Mouse (Mus musculus) spleen, postnatal 4 days (tissue): Measurements from ENCODE around the gene Fgfr2.
A peak's percentile ranks its signal among the peaks of the same experiment; 100 is the strongest.
"Not testable (repeated sequence)": the region's sequence is repeated elsewhere in the genome, so short reads cannot be mapped to it uniquely, and the experiment has no call there.

Source experiments
- DNase-seq, 2 experiments: peaks; one replicate each; pipeline ENCODE4 v3.0.0; 2022; ENCODE audit warnings: low spot score in 2 of 2

Gene Fgfr2

GRCm38 (mm10) chr7:132664815-132665214, 458.3 kb downstream of the Fgfr2 start:
- no peak for DNase-seq

- not testable (repeated sequence) for DNase-seq
These were observed 460.3 kb downstream of the Fgfr2 start for GRCm38 (mm10) chr7:132662831-132663230.

GRCm38 (mm10) chr7:132659633-132660032, 463.5 kb downstream of the Fgfr2 start:
- no peak for DNase-seq

- no peak for DNase-seq
These were observed 464.5 kb downstream of the Fgfr2 start for GRCm38 (mm10) chr7:132658688-132659087.

- DNase-seq = no peak
These were observed 465.1 kb downstream of the Fgfr2 start for GRCm38 (mm10) chr7:132658058-132658450.

- DNase-seq = no peak
These were observed 465.6 kb downstream of the Fgfr2 start for GRCm38 (mm10) chr7:132657371-132658057.

- peak; percentile 90 to 98 for DNase-seq
These were observed 466.6 kb downstream of the Fgfr2 start for GRCm38 (mm10) chr7:132656548-132656947.

GRCm38 (mm10) chr7:132656075-132656474, 467.1 kb downstream of the Fgfr2 start:
- peak; percentile 88 to 96 for DNase-seq

- DNase-seq = no peak
These were observed 468.7 kb downstream of the Fgfr2 start for GRCm38 (mm10) chr7:132654412-132654811.

GRCm38 (mm10) chr7:132646514-132646913, 476.6 kb downstream of the Fgfr2 start:
- DNase-seq = no peak

- no peak for DNase-seq
These were observed 478.4 kb downstream of the Fgfr2 start for GRCm38 (mm10) chr7:132644605-132645279.

GRCm38 (mm10) chr7:132641606-132642005, 481.5 kb downstream of the Fgfr2 start:
- no peak for DNase-seq

GRCm38 (mm10) chr7:132640946-132641345, 482.2 kb downstream of the Fgfr2 start:
- no peak for DNase-seq

- peak in 1 of 2 experiments; percentile 67 for DNase-seq
These were observed 484.6 kb downstream of the Fgfr2 start for GRCm38 (mm10) chr7:132638446-132639087.

- DNase-seq = no peak
These were observed 485.9 kb downstream of the Fgfr2 start for GRCm38 (mm10) chr7:132637292-132637691.

GRCm38 (mm10) chr7:132631313-132631712, 491.8 kb downstream of the Fgfr2 start:
- DNase-seq = no peak

GRCm38 (mm10) chr7:132627448-132627847, 495.7 kb downstream of the Fgfr2 start:
- no peak for DNase-seq

GRCm38 (mm10) chr7:132626174-132626573, 497.0 kb downstream of the Fgfr2 start:
- DNase-seq = no peak

GRCm38 (mm10) chr7:132624161-132624560, 499.0 kb downstream of the Fgfr2 start:
- DNase-seq = no peak

- DNase-seq = no peak
These were observed 502.9 kb downstream of the Fgfr2 start for GRCm38 (mm10) chr7:132619975-132620918.

GRCm38 (mm10) chr7:132619549-132619948, 503.6 kb downstream of the Fgfr2 start:
- no peak for DNase-seq
